Comparison of ENCODE assay signal across 7 mouse cellular contexts in genomic region chr10:25929401-25930150, GRCm38 (mm10).
A peak's percentile ranks its signal among the peaks of the same experiment; 100 is the strongest.
DNase-seq lines count a peak whose midpoint lies in the region; ATAC-seq lines count a peak whose summit lies in the region.

No protein-coding gene starts in this region.

- intact Hi-C loops in left cerebral cortex, postnatal 36 days (cut with DNase I): no loop called here

- H3K4me1 ChIP-seq in embryonic facial prominence, embryonic 12.5 days: peaks cover 38% of the 10 kb centered on the region
- peaks cover 16% of the 10 kb centered on the region for H3K4me1 ChIP-seq in hindbrain, embryonic 12.5 days

- peak overlapping the region; percentile 73 for H3K27ac ChIP-seq in embryonic facial prominence, embryonic 12.5 days
- peak overlapping the region; percentile 23; the same call in 1 of the 2 replicates for H3K27ac ChIP-seq in hindbrain, embryonic 12.5 days

- H3K4me3 ChIP-seq in embryonic facial prominence, embryonic 12.5 days: no peak overlapping the region
- H3K4me3 ChIP-seq in hindbrain, embryonic 12.5 days: no peak overlapping the region

- H3K27me3 ChIP-seq in embryonic facial prominence, embryonic 12.5 days: no peaks in the 10 kb centered on the region
- H3K27me3 ChIP-seq in hindbrain, embryonic 12.5 days: no peaks in the 10 kb centered on the region

- H3K4me2 ChIP-seq in embryonic facial prominence, embryonic 12.5 days (replicated peaks): peak overlapping the region; percentile 9
- peak overlapping the region; percentile 33; the same call in 1 of the 2 replicates for H3K4me2 ChIP-seq in hindbrain, embryonic 12.5 days (replicated peaks)

- peak; percentile 26 for DNase-seq in brain, embryonic 18.5 days (ENCODE audit: low read depth, low spot score)
- peak; percentile 36 to 50 for DNase-seq in left cerebral cortex, postnatal 36 days (ENCODE audit: low spot score in 2 of 2)
- DNase-seq in right cerebral cortex, postnatal 4 days: peak; percentile 30
- no peak for DNase-seq in urinary bladder, adult 18-20 months (ENCODE audit: low spot score in 2 of 2)
- no peak for DNase-seq in spleen, postnatal 14 days (ENCODE audit: low spot score in 2 of 2)

- 0 out of 2 replicates have a peak, but pooled peaks have one; percentile 58 for ATAC-seq in embryonic facial prominence, embryonic 12.5 days (ENCODE audit: insufficient number of reproducible peaks, insufficient read depth, low FRiP score, low TSS enrichment)
- ATAC-seq in hindbrain, embryonic 12.5 days (ENCODE audit: low FRiP score): peak; percentile 56

- H3K36me3 ChIP-seq in embryonic facial prominence, embryonic 12.5 days: no peaks in the 10 kb centered on the region
- H3K36me3 ChIP-seq in hindbrain, embryonic 12.5 days: no peaks in the 10 kb centered on the region

- no peak overlapping the region for H3K9ac ChIP-seq in embryonic facial prominence, embryonic 12.5 days
- no peak overlapping the region for H3K9ac ChIP-seq in hindbrain, embryonic 12.5 days

- H3K9me3 ChIP-seq in embryonic facial prominence, embryonic 12.5 days: no peaks in the 10 kb centered on the region
- H3K9me3 ChIP-seq in hindbrain, embryonic 12.5 days (replicated peaks): no peaks in the 10 kb centered on the region

- 20% methylated on average over 12 of the region's 12 CpGs for WGBS in embryonic facial prominence, embryonic 12.5 days
- 33% methylated on average over 12 of the region's 12 CpGs for WGBS in hindbrain, embryonic 12.5 days

Comparison
In these comparisons a context has a peak if more than half of its experiments do, and no peak if none do; other contexts are left out.
1. DNase-seq: peak in brain, embryonic 18.5 days (single experiment), left cerebral cortex, postnatal 36 days (2 of 2) and right cerebral cortex, postnatal 4 days (single experiment); none in urinary bladder, adult 18-20 months (0 of 2) and spleen, postnatal 14 days (0 of 2).